Mouse (Mus musculus) testis, adult 2 months (tissue): ENCODE measurements around the gene Alox12b.

Experiments used
- CTCF ChIP-seq: fragments of 200-500 bp; IDR thresholded peaks from 2 replicates; pipeline ENCODE4 v1.5.1; 2012; ENCODE audit warnings: low read depth, mild to moderate bottlenecking, inconsistent platforms, low read length, moderate library complexity; ENCODE audit not compliant: control insufficient read depth, insufficient read depth, insufficient replicate concordance
- POLR2A ChIP-seq: fragments of 200-500 bp; IDR thresholded peaks from 2 replicates; pipeline ENCODE4 v1.6.1; 2012; ENCODE audit warnings: low read depth, mild to moderate bottlenecking, inconsistent platforms, low read length, moderate library complexity; ENCODE audit not compliant: control insufficient read depth

GRCm38 (mm10) chr11:69109032-69109900 is 47.5 kb upstream of the Alox12b start:
- TF ChIP-seq POLR2A (no peak), CTCF (no peak)
